Mouse (Mus musculus): ENCODE measurements around the gene Med23.
A peak's percentile ranks its signal among the peaks of the same experiment; 100 is the strongest.

Gene Med23

DNA sequence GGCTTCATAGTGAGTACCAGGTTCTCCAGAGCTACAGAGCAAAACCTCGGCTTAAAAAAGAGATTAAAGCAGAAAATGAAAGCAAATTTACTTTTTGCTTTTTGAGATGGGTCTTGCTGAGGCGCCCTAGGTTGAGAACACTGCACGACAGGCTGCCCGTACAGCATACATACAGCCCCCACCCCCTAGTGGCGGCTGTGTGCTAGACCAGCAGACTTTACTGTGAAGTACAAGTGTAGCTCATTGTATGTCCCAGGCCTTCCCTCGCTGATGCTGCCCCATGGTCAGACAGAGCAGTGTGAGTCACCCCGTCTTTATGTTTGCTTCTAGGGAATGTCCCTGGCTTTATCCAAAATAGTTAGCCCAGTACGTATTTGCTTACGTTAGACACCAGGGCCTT is 16.2 kb downstream of the Med23 start:
- peak; percentile 9 for DNase-seq

DNA sequence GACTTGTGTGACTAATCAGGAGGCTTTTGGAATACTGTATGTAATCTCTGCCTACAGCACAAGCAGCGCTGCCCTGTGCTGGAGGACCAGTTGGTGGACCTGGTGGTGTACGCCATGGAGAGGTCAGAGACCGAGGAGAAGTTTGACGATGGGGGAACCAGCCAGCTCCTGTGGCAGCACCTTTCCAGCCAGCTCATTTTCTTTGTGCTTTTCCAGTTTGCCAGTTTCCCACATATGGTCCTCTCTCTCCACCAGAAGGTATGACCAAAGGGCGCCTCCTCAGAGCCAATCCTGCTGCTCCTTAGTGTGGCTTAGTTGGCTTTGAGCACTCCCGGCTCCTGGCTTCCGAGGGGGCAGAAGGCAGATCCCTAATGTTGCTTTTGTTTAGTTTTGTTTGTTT is 18.6 kb downstream of the Med23 start:
- no peak for DNase-seq

DNA sequence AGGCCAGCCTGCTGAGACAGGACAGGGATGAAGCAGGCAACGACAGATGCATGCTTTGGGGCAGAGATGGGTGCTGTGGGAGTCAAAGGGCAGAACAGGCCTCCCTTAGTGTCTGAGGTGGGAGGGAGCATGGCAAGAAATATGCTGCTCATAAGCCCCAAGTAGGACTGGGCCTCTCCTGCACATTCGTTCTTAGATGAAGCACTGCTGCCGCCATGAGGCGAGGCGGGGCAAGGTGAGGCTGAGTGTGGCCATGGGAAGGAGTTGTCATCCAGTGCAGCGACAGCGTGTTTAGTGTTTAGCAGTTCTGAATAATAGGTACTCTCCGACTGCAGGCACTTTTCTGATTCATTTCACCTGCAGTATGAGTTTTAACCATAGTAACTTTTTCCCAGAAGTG is 26.1 kb downstream of the Med23 start:
- peak; percentile 48 for DNase-seq

DNA sequence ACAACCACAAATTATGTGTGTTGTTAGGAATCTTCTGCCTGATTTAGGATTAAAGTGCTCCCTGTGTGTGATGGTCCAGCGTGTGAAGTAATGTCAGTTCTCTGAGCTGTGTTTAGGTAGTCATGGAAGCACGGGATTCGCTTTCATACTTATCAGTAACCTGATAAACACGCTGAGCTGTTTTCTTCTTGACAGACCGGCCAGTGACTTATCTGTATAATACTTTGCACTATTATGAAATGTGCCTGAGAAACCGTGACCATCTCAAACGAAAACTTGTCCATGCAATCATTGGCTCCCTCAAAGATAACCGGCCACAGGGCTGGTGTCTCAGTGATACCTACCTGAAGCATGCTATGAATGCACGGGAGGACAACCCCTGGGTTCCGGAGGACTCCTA is 35.8 kb downstream of the Med23 start:
- no peak for DNase-seq

DNA sequence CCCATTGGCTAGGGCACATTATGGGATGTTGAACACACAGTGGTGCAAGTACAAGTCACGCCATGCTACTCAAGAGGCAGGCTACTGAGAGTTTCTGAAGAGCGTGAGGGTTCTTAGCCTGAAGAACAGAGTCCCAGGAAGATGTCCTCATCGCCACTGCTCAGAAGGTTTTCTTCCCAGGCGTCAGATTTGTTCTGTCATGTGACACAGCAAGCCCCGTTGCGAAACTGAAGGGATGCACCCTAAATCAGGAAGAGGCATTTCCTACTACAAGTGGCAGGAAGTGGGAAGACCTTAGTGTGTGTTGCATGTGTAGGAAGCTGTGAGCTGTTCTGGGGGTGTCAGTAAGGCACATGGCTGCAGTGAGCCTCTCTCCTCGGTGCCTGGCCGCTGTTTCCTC is 41.4 kb downstream of the Med23 start:
- no peak for DNase-seq

DNA sequence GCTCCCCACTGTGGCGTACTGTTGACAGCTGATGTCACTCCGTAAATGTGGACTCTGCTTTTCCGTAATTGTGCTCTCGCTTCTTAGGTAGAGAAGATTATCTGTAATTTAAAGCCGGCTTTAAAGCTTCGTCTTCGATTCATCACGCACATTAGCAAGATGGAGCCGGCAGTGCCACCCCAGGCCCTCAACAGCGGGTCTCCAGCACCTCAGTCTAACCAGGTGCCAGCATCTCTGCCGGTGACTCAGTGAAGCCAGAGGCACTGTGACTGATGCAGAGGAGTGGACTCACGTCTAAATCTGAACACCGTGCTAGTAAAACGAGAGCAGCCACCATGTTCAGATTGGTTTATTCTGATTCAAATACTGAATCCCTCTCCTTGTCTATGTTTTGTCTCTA is 42.8 kb downstream of the Med23 start:
- no peak for DNase-seq

DNA sequence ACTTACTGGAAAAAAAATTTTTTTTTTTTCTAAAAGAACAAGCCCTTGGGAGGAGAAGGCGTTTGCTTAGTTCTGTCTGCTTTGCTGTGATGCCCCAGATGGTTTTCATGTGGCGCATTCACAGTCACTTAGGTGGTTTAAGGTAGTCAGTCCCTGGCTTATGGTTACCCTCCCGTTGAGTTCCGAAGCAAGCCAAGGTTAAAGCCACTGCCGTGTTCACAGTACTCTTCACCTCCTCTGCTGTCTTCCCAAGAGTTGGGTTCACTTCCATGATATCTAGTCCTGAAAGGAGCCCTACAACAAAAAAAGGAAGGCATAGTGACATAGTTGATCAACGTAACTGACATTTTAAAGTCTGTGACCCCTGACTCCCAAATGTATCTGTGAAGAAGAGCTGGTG is 45.7 kb downstream of the Med23 start:
- DNase-seq, result no peak

DNA sequence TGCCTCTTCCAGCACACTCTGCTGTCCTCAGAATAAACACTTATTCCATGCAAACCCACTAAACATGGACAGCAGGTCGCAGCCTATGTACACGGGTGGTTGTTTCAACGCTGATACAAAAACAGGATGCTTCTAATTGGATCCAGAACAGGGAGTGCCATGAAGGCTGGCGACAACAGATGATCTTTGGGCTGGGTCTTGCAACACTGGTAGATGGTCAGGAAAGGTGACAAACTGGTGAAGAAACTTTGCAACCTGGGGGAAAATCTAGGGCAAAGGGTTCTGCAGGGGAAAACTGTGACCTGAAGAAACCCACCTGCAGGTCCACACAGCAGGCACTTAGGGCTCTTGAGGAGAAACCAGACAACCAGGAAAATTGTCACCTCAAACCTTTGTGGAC is 53.2 kb downstream of the Med23 start:
- DNase-seq, result no peak

DNA sequence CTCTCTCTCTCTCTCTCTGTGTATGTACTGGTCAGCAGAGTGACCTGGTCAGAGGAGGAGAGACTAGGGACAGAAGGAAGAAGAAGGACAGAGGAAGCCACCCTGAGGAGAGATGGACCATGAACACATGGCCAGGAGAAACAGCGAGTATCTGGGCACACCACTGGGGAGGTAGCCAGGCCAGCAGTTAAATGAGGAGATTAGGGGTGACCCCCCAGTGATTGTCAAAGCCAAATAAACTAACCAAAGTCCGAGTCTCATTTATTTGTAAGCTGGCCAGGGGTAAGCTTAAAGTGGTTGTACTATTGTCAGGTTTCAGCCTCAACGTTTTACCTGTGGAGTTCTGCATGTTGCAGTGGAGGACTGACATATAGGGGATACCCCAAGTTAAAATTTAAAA is 54.5 kb downstream of the Med23 start:
- no peak for DNase-seq

DNA sequence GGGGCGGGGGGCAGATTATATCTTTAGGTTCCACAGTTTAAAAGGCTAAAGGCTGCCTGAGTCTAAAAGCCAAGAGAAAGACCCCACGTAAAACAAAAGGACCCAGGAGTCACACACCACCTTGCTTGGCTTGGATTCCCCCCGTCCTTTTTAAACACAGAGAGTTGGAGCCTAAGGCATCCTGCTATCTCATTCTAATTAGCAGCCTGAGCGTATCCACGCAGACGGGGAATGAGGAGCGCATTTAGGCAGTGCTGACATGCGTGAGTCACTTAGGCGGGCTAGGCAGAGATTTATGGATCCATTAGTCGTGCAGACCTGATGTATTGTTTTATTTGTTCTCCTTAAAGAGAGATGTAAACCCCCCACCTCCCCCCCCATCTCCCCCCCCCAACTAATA is 56.6 kb downstream of the Med23 start:
- DNase-seq, result no peak

DNA sequence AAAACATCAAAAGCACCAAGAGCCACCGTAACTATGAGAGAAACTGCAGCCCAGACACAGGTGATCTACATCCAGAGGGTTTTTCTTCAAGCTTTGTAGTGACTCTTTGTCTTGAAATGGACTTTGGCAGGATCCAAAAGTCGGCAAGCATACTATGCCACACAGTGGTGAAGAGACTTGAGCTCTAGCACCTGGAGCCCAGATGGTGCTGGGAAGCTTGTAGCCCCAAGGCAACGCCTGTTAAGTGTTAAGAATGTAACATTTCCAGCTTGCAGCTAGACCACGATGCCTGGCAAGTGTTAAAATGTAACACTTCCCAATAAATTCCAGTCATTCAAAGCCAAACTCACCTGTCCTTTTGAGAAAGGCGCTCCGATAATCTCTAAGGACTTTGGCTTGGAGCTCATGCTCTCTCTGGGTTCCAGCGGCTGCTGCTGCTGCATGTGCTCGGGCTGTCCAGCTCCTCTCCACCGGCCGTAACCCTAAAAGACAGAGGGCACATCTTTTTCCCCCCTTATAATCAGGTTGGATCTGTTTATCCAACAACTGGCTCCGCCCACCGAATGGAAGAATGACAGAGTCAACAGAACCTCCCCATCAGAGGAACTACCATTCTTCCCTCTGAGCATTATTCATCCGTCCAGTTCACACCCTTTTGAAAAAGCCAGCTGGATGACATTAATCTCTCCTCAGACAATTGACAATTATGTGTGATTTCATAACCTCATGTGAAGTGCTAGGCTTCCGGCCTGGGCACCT is 57.4 kb downstream of the Med23 start, which contains the start of gene Arg1:
TSS of gene Arg1 (minus strand) at position 523 of the 759 bp plus-strand sequence.
- no peak for DNase-seq

DNA sequence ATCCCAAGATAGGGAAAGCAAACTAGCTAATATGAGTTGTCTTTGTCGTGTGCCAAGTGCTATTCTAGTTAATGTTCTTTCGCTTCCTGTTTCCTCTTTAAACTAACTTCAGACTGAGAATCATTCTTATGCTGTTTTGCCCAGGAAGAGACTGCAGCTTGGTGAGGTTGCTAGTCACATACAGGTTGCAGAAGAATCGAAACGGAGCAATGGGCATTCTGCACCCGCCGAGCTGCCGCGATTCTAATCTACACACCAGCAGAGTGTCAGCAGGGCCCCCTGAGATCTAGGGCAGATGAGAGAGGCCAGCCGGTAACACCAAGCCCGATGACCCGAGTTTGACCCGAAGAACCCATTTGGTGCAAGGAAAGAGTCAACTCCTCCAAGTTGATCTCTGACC is 58.3 kb downstream of the Med23 start:
- DNase-seq, result peak; percentile 3

DNA sequence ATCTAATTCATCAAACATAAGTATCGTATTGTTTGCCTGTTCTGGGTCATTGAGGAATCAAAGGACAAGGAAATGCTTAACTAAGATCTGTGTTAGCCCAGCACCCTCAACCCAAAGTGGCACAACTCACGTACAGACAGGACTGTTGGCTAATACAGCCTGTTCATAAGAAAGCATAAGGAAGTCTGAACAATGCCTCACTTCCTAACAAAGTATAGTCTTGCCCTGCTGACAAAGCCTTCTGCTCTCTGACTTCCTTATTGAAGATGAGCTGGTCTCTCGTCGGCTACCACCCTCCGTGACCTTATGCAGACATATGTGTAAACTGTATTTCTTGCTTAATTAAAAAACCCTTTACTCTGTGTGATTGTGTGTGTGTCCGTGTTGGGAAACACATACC is 60.4 kb downstream of the Med23 start:
- DNase-seq, result no peak

DNA sequence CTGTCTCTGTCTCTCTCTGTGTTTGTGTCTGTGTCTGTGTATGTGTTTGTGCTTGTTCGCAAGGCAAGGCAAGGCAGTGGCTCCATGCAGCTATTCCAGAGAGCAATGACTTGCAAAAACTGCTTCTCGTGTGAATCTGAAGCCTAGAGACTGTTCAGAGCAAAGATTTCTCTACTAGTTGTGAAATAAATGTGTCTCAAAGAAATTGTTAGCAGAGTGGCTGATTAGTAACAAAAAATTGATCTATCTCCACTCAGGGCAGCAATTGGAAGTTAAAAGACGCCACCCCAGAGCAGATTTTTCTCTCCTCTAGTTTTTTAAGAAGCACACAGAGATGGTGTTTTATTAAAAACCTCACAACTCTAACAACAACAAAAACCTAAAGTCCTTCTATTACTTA is 78.1 kb downstream of the Med23 start:
- DNase-seq, result no peak

DNA sequence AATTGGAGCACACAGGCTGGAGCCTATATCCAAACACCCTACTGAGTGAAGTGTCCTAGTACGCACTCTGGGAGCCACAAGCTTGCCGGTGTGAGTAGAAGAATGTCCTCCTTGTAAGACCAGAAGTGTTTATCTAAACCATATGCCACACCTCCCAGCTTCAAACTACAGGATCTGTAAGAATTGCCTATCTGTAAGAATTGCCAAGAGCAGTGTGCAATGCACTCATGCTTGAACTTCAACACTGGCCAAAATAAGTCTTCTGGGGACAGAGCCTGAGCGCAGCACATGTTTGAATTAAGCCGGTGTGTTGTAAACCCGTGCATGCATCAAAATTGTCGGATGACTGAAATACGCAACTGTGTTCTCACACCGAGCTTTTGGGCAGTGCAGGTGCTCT is 78.5 kb downstream of the Med23 start:
- DNase-seq, result no peak

DNA sequence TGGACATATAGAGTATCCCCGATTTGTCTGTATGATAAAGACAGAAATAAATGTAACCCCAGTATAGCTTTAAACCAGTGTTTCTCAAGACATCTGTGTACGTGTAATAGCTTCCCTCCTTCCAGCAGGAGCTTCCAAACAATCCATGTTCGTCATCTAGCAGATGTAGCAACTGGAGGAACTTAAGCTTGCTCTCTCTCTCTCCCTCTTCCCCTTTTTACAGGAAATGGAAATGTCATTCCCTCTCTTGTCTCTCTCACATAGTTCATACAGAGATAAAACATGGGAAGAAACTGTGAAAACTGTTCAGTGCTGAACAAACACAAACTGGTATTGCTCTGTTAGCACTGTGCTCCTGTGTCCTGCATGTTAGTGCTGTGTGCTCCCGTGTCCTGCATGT is 80.4 kb downstream of the Med23 start:
- DNase-seq, result no peak

DNA sequence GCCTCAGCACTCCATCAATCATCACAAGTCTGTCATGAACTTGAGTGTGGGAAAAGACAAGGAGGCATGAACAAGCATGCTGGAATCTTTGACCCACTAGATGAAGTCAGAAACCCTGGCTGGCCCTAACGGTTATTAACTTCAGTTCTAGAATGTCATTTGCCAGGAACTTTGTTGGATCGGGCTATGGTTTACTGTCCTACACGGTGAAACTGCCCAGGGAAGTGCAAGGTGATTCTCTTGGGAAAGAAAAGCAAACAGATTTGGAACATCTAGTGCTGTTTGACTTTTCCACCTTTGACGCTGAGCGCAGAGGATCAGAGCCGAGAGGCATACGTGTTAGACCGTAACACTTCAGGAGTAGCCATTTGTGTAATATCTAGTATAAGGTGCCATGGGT is 81.8 kb downstream of the Med23 start:
- no peak for DNase-seq

DNA sequence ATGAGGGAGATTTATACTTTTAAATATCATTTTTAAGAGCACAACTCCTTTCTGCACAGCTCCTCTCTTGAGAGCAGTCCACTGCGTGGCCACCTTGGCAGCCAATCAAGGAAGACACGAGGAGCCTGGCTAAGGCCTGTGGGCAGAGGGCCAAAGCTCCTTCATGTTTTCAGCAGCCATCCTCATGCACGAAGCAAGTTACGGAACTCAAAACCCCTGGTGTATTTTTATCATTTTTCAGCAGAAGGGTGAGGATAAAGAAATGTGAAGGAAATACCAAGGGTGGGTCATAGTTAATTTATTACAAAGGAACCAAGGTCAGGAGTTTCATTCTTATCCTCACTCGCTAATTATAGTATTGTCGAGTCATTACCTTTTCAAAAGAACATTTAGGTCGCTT is 82.8 kb downstream of the Med23 start:
- DNase-seq, result no peak

DNA sequence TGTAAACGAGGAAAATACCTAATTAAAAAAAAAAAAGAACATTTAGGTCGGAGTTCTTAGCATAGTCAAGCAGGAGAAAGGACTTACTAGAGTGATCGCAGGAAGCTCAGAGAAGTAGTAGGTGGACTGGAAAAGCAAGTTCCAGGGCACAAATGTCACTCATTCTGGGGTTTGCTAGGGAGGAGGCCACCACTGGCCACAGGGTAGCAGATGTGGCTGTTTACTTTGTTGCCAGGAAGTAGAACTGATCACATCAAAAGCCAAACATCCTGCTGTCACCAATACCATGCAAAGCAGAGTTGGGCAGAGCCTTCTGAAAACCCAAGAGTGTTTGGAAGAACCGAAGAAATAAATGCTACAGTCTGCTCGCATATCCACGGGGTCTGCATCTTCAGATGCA is 84.1 kb downstream of the Med23 start:
- DNase-seq, result no peak

DNA sequence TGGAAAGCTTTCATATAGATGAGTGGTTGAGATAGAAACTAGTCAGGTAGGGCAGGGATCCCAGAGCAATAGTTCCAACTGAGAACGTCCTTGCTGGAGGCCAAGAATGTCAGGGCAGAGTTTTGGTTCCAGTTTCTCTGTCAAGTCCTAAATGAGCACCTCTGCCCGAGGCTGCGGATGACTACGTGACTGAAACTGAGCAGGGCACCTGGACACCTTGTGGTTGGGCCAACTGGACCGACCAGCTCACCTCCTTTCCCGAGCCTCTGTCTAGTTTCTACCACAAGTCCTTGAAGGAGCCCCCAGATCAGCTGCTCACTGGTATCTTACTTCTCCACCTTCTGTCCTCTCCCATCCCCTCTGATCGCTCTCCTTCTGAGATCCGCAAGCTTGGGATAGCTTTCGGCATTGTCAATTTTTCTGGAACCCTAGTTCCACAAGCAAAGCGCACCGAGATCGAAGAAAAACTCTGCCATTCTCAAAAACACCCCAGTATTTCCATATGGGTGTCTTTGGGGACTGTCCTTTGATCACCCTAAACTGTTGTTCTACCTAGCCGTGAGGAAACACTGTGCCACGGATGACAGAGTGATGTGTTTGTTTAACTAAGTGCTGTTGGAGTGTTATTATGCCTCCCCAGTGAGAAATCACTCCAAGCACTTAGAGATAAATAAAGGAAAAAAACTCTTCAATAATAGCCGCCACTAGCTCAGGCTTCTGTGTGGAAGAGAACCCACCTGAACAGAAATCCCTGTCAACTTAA is 88.7 kb downstream of the Med23 start:
- no peak for DNase-seq

DNA sequence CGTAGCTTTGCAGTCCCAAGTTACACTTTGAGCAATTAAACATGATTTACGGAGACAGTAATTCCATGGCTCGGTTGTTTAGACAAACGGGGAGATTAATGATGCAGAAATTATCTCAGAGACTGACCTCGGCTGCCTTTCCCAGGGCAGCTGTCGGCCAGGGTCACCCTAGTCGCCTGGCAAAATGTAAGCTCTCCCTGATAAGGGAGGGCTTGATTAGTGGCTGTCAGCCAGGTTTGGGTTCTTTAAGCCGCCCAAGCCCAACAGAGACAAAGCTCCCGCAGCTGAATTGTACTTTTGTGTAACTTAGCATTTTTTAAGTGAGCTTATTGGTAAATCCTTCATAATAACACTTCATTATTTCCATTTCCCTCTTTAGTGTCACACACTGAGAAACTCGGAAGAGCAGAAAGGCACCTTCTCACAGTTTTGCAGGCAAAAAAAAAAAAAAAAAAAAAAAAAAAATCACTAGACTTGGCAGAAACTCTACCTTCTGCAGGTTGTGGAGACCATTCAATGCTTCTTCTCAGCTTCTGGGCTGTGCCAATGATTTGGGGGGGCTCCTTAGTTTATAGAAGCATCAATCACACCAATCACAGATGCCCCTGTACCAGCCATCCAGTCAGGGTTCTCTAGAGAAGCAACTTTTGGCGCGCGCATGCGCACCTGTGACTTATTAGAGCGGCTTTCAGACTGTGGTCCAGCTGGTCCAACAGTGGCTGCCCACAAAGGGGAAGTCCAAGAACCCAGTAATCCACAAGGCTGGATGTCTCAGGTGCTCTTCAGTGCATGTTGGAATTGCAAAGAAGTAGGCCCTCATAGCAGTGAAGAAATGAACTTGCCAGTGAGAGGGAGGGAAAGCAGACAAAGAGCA is 89.5 kb downstream of the Med23 start:
- no peak for DNase-seq

DNA sequence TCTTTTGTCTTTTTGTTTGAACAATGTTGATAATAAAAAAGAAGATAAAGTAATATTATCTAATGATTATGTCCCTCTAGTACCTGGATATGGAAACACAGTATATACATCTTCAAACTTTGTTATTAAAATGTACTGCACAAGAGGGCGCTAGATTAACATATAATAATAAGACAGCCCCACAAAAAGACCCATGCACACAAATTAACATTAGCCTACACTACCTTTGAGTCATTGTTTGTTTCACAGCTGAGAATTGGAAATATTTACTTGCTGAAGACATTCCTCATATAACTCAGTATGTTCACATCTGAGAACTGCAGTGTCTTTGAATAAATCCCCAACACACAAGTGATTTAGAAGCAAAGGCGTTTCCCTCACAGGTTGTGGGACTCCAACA is 91.3 kb downstream of the Med23 start:
- no peak for DNase-seq

DNA sequence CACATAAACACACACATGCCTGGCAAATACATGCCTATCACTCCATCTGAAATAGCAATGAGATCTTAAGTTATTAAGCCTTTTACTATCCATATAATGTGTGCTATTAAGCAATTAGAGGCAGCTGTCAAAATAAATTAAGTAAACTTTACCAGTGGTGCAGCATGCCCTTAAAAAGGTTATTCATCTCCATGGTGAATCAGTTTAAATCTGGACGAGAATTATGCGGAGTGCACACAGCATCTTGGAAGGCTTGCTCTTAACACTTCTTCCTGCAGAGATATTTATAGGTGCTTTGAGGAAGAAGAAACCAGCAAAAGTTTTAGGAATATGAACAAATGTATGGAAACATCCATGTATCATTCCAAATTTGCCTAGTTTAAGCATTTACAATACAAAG is 92.1 kb downstream of the Med23 start:
- no peak for DNase-seq
